Mouse (Mus musculus): ENCODE results near the gene Fntb.

Fntb gene

DNA sequence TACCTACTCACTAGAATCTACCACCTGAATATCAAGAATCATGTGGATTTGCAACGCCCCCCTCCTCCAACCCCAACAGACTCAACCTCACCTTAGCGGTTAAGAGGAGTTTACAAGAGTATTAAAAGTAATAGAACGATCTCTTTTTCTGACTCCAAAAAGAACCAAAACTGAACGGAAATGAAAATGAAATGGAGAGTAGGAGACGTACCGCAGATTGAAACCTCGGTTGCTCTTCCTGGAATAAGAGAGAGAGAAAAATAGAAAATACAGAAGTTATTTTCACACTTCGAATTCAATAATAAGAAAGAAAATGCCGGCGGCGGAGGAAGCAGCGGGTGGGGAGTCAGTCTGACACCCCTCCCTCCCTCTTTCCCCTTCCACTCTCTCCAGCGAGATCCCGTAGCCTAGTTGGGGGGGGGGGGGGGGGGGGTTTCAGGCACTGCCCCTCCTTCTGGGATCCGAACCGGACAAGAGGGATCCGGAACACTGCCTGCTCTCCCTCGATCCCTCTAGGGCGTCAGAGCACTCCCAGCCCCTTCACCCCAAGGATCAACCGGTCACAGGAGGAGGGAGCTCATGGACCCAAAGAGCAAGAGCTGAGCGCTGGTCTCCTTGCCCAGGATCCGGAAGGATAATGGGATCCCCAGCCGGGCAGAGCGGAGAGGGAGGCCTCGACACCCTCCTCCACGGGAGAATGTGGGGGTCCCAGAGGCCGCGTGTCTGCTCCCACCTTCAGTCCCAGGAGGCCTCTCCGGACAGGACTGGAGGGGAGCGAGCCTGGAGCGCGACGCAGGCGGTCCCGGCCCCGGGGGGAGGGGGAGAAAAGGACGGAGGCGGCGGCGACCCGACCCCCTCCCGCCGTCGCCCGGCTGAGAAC, 195.9 kb downstream of the Fntb start:
- 3% methylated on average over 45 of the region's 45 CpGs for WGBS

GRCm38 (mm10) chr12:76961932-76962891, 196.8 kb downstream of the Fntb start, which contains the start of gene Max:
Max (minus strand) TSS chr12:76962201.
- WGBS, result under 1% methylated on average over 73 of the region's 73 CpGs

GRCm38 (mm10) chr12:76965089-76965488, 199.7 kb downstream of the Fntb start:
- 75% methylated on average over 5 of the region's 5 CpGs for WGBS

GRCm38 (mm10) chr12:76965876-76966275, 200.5 kb downstream of the Fntb start:
- 10% methylated on average over 4 of the region's 4 CpGs for WGBS
